Mouse (Mus musculus): ENCODE results near the gene Klhl21.

DNA sequence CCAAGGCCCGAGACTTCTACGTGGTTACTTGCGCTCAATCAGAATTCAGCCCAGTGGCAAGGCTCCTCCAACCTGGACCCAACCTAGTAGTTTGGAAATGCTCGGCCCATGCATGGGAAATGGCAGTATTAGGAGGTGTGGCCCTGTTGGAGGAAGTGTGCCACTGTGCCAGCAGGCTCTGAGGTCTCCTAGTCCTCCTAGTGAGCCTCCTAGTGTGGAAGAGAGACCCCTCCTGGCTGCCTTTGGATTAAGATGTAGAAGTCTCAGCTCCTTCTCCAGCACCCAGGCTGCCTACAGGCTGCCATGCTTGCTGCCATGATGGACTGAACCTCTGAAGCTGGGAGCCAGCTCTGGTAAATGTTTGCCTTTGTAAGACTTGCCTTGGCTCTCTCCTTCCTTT lies 21.4 kb downstream of the Klhl21 start:
- TF ChIP-seq CTCF (IDR thresholded peaks at IDR 0.05; ENCODE audit: control insufficient read depth, insufficient read depth, insufficient replicate concordance, low read depth, low read length), result no peak
- TF ChIP-seq POLR2A (IDR thresholded peaks at IDR 0.05; ENCODE audit: control insufficient read depth, low read depth, low read length), result no peak

Data from testis, adult 2 months (tissue).